Mouse (Mus musculus) kidney, embryonic 16.5 days (tissue): Measurements from ENCODE around the gene Sys1. TPM values are rescaled to one million over a fixed set of nuclear protein-coding genes. Genes with fewer than 3 reads are reported as not detected.

Source experiments
- ATAC-seq: fragments of 200-750 bp; cut with Nextera tagmentation; 2 replicates; pipeline ENCODE4 v1.8.0; 2017; ENCODE audit warnings: moderate TSS enrichment; ENCODE audit not compliant: low FRiP score, low TSS enrichment
- H3K27ac ChIP-seq: fragments of 300-500 bp; sonication (generic); 2 replicates; pipeline ENCODE4 v1.5.1; 2014; ENCODE audit warnings: low read length
- H3K27me3 ChIP-seq: fragments of 300-500 bp; sonication (generic); 2 replicates; pipeline ENCODE4 v1.6.1; 2014; ENCODE audit warnings: low read length, control low read depth, mixed read lengths; ENCODE audit not compliant: insufficient read depth
- H3K36me3 ChIP-seq: fragments of 300-500 bp; sonication (generic); 2 replicates; pipeline ENCODE4 v1.6.1; 2014; ENCODE audit warnings: low read length, control low read depth, mixed read lengths; ENCODE audit not compliant: insufficient read depth
- H3K4me1 ChIP-seq: fragments of 300-500 bp; sonication (generic); 2 replicates; pipeline ENCODE4 v1.6.1; 2014; ENCODE audit warnings: low read length, control low read depth, mixed read lengths; ENCODE audit not compliant: insufficient read depth
- H3K4me2 ChIP-seq: fragments of 300-500 bp; sonication (generic); replicated peaks from 2 replicates; pipeline ENCODE4 v1.6.1; 2014; ENCODE audit warnings: low read depth, low read length
- H3K4me3 ChIP-seq: fragments of 300-500 bp; sonication (generic); 2 replicates; pipeline ENCODE4 v1.5.1; 2014; ENCODE audit warnings: mild to moderate bottlenecking, low read length
- H3K9ac ChIP-seq: fragments of 300-500 bp; sonication (generic); replicated peaks from 2 replicates; pipeline ENCODE4 v1.6.1; 2014; ENCODE audit warnings: low read length
- H3K9me3 ChIP-seq: fragments of 300-500 bp; sonication (generic); 2 replicates; pipeline ENCODE4 v1.6.1; 2016; ENCODE audit warnings: low read length, control low read depth
- WGBS: fragments of 180-500 bp; shearing (Covaris S2); extraction: QIAGEN DNeasy Blood & Tissue Kit; methylation state at CpG from one replicate; pipeline ENCODE4 v1.1.7; 2014; 5-methylcytosine and 5-hydroxymethylcytosine counted together
- polyA plus RNA-seq: library from polyadenylated mRNA; unstranded; fragments of >200 nt; fragmentation: Nextera tagmentation; extraction: Ambion mirVana; gene quantifications from 2 replicates; pipeline ENCODE4 v1.2.1, GENCODE M21; 2015

The Sys1 gene
- 65.9 and 67.0 TPM in 2 replicates for polyA plus RNA-seq

DNA sequence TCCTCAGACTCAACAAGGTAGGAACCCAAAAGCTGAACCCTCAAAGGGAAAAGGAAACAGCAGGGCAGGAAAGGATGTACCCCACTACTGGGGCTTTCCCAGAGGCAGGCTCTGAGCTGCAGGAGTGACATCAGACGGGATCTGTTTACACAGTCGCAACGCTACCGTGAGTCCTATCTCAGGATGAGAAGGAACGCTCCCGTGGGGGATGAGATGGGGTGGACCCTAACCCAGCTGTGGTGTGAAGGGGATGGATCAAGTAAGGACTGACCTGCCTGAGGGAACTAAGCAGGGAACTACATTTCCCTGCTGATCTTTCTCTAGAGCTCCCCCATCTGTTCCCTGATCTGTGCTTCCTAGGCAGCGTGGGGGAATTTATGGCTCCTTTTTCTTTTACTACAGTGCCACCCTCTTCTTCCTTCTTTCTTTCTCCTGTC, at the start of gene Sys1:
TSS of gene Sys1 (plus strand) at position 101 of the 437 bp plus-strand sequence.
- H3K9me3 ChIP-seq: no peaks in the 10 kb centered on the region
- H3K27ac ChIP-seq: peak within 1 kb of the TSS; percentile 94
- H3K4me2 ChIP-seq: peak within 1 kb of the TSS; percentile 44
- H3K9ac ChIP-seq: peak within 1 kb of the TSS; percentile 50
- peak within 1 kb of the TSS; percentile 23 for H3K4me3 ChIP-seq
- H3K4me1 ChIP-seq: peaks cover 43% of the 10 kb centered on the region
- H3K36me3 ChIP-seq: no peaks in the 10 kb centered on the region
- 2% methylated on average over 7 of the region's 7 CpGs for WGBS
- ATAC-seq: no peak
- no peaks in the 10 kb centered on the region for H3K27me3 ChIP-seq

- ATAC-seq: no peak
- Histone ChIP-seq H3K36me3 (no peaks in the 10 kb centered on the region), H3K27me3 (peaks cover 80% of the 10 kb centered on the region), H3K9me3 (no peaks in the 10 kb centered on the region), H3K4me2 (peak overlapping the region; percentile 29; the same call in 1 of the 2 replicates), H3K4me3 (0 out of 2 replicates have a peak overlapping the region, but pooled peaks have one; percentile 17), H3K9ac (no peak overlapping the region), H3K27ac (no peak overlapping the region), H3K4me1 (peaks cover 12% of the 10 kb centered on the region)
- WGBS: under 1% methylated on average over 22 of the region's 22 CpGs
Measured at GRCm38 (mm10) chr2:164407708-164408107, 49.1 kb upstream of the Sys1 start.

DNA sequence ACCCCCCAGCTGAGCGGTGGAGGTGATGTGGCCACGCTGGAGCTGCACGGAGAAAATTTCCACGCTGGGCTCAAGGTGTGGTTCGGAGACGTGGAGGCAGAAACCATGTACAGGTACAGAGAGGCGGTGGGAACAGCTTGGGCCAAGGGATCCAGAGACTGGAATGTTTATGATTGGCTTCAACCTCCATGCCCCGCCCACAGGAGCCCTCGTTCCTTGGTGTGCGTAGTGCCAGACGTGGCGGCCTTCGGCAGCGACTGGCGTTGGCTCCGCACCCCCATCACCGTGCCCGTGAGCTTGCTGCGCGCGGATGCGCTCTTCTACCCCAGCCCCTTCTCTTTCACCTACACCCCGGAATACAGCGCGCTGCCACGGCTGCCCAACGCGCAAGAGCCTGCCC, 42.6 kb upstream of the Sys1 start:
- ATAC-seq: no peak
- H3K4me2 ChIP-seq: peak overlapping the region; percentile 47
- H3K27me3 ChIP-seq: peaks cover 25% of the 10 kb centered on the region
- H3K9me3 ChIP-seq: no peaks in the 10 kb centered on the region
- H3K27ac ChIP-seq: no peak overlapping the region
- H3K36me3 ChIP-seq: no peaks in the 10 kb centered on the region
- peak overlapping the region; percentile 42; the same call in 1 of the 2 replicates for H3K9ac ChIP-seq
- H3K4me1 ChIP-seq: peaks cover 11% of the 10 kb centered on the region; the same call in 1 of the 2 replicates
- 17% methylated on average over 28 of the region's 28 CpGs for WGBS
- H3K4me3 ChIP-seq: peak overlapping the region; percentile 19; the same call in 1 of the 2 replicates

- no peaks in the 10 kb centered on the region for H3K36me3 ChIP-seq
- H3K4me2 ChIP-seq: peak overlapping the region; percentile 47
- H3K27me3 ChIP-seq: peaks cover 20% of the 10 kb centered on the region
- ATAC-seq: no peak
- WGBS: 62% methylated on average over 10 of the region's 10 CpGs
- peak overlapping the region; percentile 19; the same call in 1 of the 2 replicates for H3K4me3 ChIP-seq
- H3K4me1 ChIP-seq: peaks cover 15% of the 10 kb centered on the region; the same call in 1 of the 2 replicates
- H3K9ac ChIP-seq: peak overlapping the region; percentile 42; the same call in 1 of the 2 replicates
- no peak overlapping the region for H3K27ac ChIP-seq
- no peaks in the 10 kb centered on the region for H3K9me3 ChIP-seq
Measured at GRCm38 (mm10) chr2:164414581-164414980, 42.2 kb upstream of the Sys1 start.

- Histone ChIP-seq H3K9ac (no peak overlapping the region), H3K4me2 (no peak overlapping the region), H3K27ac (no peak overlapping the region), H3K9me3 (no peaks in the 10 kb centered on the region), H3K36me3 (no peaks in the 10 kb centered on the region), H3K4me3 (no peak overlapping the region), H3K27me3 (0 out of 2 replicates have a peak, but pooled peaks cover 6% of the 10 kb centered on the region), H3K4me1 (peaks cover 17% of the 10 kb centered on the region; the same call in 1 of the 2 replicates)
- no peak for ATAC-seq
- WGBS: 3% methylated on average over 2 of the region's 2 CpGs
Measured at GRCm38 (mm10) chr2:164417198-164417597, 39.6 kb upstream of the Sys1 start.

DNA sequence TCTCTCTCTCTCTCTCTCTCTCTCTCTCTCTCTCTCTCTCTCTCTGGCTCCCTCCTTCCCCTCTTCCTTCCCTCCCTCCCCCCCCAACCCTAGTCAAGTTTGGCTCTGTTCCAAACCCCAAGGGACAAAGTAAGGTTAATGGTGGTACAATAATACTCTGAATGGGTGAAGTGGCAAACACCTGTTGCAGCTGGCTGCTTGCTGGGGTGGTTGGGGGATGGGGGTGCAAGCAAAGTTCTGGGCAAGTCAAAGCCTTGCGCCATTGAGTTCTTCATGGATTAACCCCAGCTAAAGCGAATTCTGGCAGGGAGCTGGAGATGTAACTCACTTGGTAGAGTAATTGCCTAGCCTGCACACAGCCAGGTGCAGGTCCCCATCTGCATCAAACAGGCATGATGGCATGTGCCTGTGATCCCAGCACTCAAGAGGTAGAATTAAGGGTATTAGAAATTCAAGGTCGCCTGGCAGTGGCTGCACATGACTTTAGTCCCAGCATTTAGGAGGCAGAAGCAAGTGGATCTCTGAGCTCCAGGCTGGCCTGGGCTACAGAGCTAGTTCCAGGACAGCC, 38.4 kb upstream of the Sys1 start:
- no peak overlapping the region for H3K4me2 ChIP-seq
- no peaks in the 10 kb centered on the region for H3K9me3 ChIP-seq
- H3K4me1 ChIP-seq: peaks cover 17% of the 10 kb centered on the region; the same call in 1 of the 2 replicates
- peaks cover 2% of the 10 kb centered on the region; the same call in 1 of the 2 replicates for H3K36me3 ChIP-seq
- H3K27ac ChIP-seq: peak overlapping the region; percentile 64; the same call in 1 of the 2 replicates
- no peak for ATAC-seq
- 0 out of 2 replicates have a peak, but pooled peaks cover 6% of the 10 kb centered on the region for H3K27me3 ChIP-seq
- H3K9ac ChIP-seq: no peak overlapping the region
- H3K4me3 ChIP-seq: no peak overlapping the region
- 22% methylated on average over 3 of the region's 3 CpGs for WGBS

- Histone ChIP-seq H3K4me2 (0 out of 2 replicates have a peak overlapping the region, but pooled peaks have one; percentile 0), H3K4me3 (no peak overlapping the region), H3K9me3 (no peaks in the 10 kb centered on the region), H3K9ac (no peak overlapping the region), H3K27ac (peak overlapping the region; percentile 64; the same call in 1 of the 2 replicates), H3K36me3 (peaks cover 13% of the 10 kb centered on the region), H3K4me1 (peaks cover 12% of the 10 kb centered on the region; the same call in 1 of the 2 replicates), H3K27me3 (no peaks in the 10 kb centered on the region)
- 0% methylated on average over 3 of the region's 3 CpGs for WGBS
- ATAC-seq: peak; percentile 58
Measured at GRCm38 (mm10) chr2:164419489-164419888, 37.3 kb upstream of the Sys1 start.

GRCm38 (mm10) chr2:164421306-164421705, 35.5 kb upstream of the Sys1 start:
- Histone ChIP-seq H3K4me3 (no peak overlapping the region), H3K4me1 (peaks cover 12% of the 10 kb centered on the region; the same call in 1 of the 2 replicates), H3K36me3 (peaks cover 17% of the 10 kb centered on the region), H3K27ac (peak overlapping the region; percentile 23; the same call in 1 of the 2 replicates), H3K9me3 (no peaks in the 10 kb centered on the region), H3K9ac (no peak overlapping the region), H3K27me3 (no peaks in the 10 kb centered on the region), H3K4me2 (no peak overlapping the region)
- no peak for ATAC-seq
- WGBS: 90% methylated on average over 7 of the region's 7 CpGs

- Histone ChIP-seq H3K27me3 (no peaks in the 10 kb centered on the region), H3K4me1 (peaks cover 12% of the 10 kb centered on the region; the same call in 1 of the 2 replicates), H3K27ac (peak overlapping the region; percentile 23; the same call in 1 of the 2 replicates), H3K4me2 (no peak overlapping the region), H3K9me3 (no peaks in the 10 kb centered on the region), H3K36me3 (peaks cover 17% of the 10 kb centered on the region), H3K9ac (no peak overlapping the region), H3K4me3 (no peak overlapping the region)
- WGBS: 80% methylated on average over 8 of the region's 8 CpGs
- no peak for ATAC-seq
Measured at GRCm38 (mm10) chr2:164421979-164422378, 34.8 kb upstream of the Sys1 start.
